Mouse (Mus musculus) G1E (cell line): Measurements from ENCODE around the gene Efemp1.

Experiments
- CTCF ChIP-seq: IDR thresholded peaks from 2 replicates; pipeline ENCODE4 v1.5.1; 2012; ENCODE audit warnings: low read depth, low read length, inconsistent platforms, mixed read lengths
- GATA1 ChIP-seq: IDR thresholded peaks from 2 replicates; pipeline ENCODE4 v1.6.1; 2012; ENCODE audit warnings: borderline replicate concordance, low read length, inconsistent platforms, mixed read lengths
- TAL1 ChIP-seq: conservative IDR thresholded peaks from 2 replicates; pipeline ENCODE4 v1.6.1; 2012; ENCODE audit warnings: low read depth, low read length, inconsistent platforms, mixed read lengths

- no peak for TF ChIP-seq CTCF
- TF ChIP-seq TAL1, result no peak
- TF ChIP-seq GATA1, result no peak
Measured at GRCm38 (mm10) chr11:28811874-28812273, 41.1 kb upstream of the Efemp1 start.
